Mouse (Mus musculus): Measurements from ENCODE around the gene Farp1. TPM values are rescaled to one million over a fixed set of nuclear protein-coding genes. Genes with fewer than 3 reads are reported as not detected.

The Farp1 gene
- polyA plus RNA-seq, 2 experiments: 43.3 to 78.5 TPM

GRCm38 (mm10) chr14:121251099-121251498 lies 216.1 kb downstream of the Farp1 start:
- WGBS: 87% methylated on average over 5 of the region's 5 CpGs
- no peak for DNase-seq (ENCODE audit: low spot score)
- TF ChIP-seq POLR2A (IDR thresholded peaks at IDR 0.05; ENCODE audit: borderline replicate concordance, extremely low read depth, insufficient read depth, insufficient read length): no peak
- H3K27me3 ChIP-seq (ENCODE audit: control insufficient read depth, insufficient read depth, low read length): no peaks in the 10 kb centered on the region
- H3K36me3 ChIP-seq (ENCODE audit: control insufficient read depth, insufficient read depth, low read length): peaks cover 43% of the 10 kb centered on the region
- ATAC-seq (ENCODE audit: low FRiP score, low read depth): no peak
- H3K9ac ChIP-seq (ENCODE audit: low read depth, low read length, severe bottlenecking): no peak overlapping the region
- H3K4me3 ChIP-seq (replicated peaks; ENCODE audit: low read length): no peak overlapping the region
- peaks cover 29% of the 10 kb centered on the region for H3K4me1 ChIP-seq (ENCODE audit: control insufficient read depth, insufficient read depth, low read length)
- no peaks in the 10 kb centered on the region for H3K9me3 ChIP-seq (ENCODE audit: control insufficient read depth, low read length)
- H3K4me2 ChIP-seq (replicated peaks; ENCODE audit: low read depth, low read length, severe bottlenecking): no peak overlapping the region
- H3K27ac ChIP-seq (replicated peaks; ENCODE audit: low read depth, low read length): no peak overlapping the region

GRCm38 (mm10) chr14:121251708-121252107 lies 216.7 kb downstream of the Farp1 start:
- Histone ChIP-seq H3K4me1 (ENCODE audit: control insufficient read depth, insufficient read depth, low read length) (peaks cover 23% of the 10 kb centered on the region), H3K36me3 (ENCODE audit: control insufficient read depth, insufficient read depth, low read length) (peaks cover 47% of the 10 kb centered on the region), H3K4me3 (replicated peaks; ENCODE audit: low read length) (no peak overlapping the region), H3K4me2 (replicated peaks; ENCODE audit: low read depth, low read length, severe bottlenecking) (no peak overlapping the region), H3K9ac (ENCODE audit: low read depth, low read length, severe bottlenecking) (no peak overlapping the region), H3K9me3 (ENCODE audit: control insufficient read depth, low read length) (no peaks in the 10 kb centered on the region), H3K27ac (replicated peaks; ENCODE audit: low read depth, low read length) (no peak overlapping the region), H3K27me3 (ENCODE audit: control insufficient read depth, insufficient read depth, low read length) (no peaks in the 10 kb centered on the region)
- ATAC-seq (ENCODE audit: low FRiP score, low read depth): no peak
- WGBS: 75% methylated on average over 4 of the region's 4 CpGs
- no peak for TF ChIP-seq POLR2A (IDR thresholded peaks at IDR 0.05; ENCODE audit: borderline replicate concordance, extremely low read depth, insufficient read depth, insufficient read length)
- no peak for DNase-seq (ENCODE audit: low spot score)

GRCm38 (mm10) chr14:121252542-121252941 lies 217.5 kb downstream of the Farp1 start:
- ATAC-seq (ENCODE audit: low FRiP score, low read depth): no peak

GRCm38 (mm10) chr14:121254869-121255268 lies 219.9 kb downstream of the Farp1 start:
- peaks cover 64% of the 10 kb centered on the region for H3K36me3 ChIP-seq (ENCODE audit: control insufficient read depth, insufficient read depth, low read length)
- TF ChIP-seq POLR2A (IDR thresholded peaks at IDR 0.05; ENCODE audit: borderline replicate concordance, extremely low read depth, insufficient read depth, insufficient read length): no peak
- H3K9ac ChIP-seq (ENCODE audit: low read depth, low read length, severe bottlenecking): no peak overlapping the region
- H3K4me2 ChIP-seq (replicated peaks; ENCODE audit: low read depth, low read length, severe bottlenecking): no peak overlapping the region
- 86% methylated on average over 10 of the region's 10 CpGs for WGBS
- no peaks in the 10 kb centered on the region for H3K4me1 ChIP-seq (ENCODE audit: control insufficient read depth, insufficient read depth, low read length)
- no peak overlapping the region for H3K4me3 ChIP-seq (replicated peaks; ENCODE audit: low read length)
- ATAC-seq (ENCODE audit: low FRiP score, low read depth) (no peak), DNase-seq (ENCODE audit: low spot score) (no peak)
- H3K27ac ChIP-seq (replicated peaks; ENCODE audit: low read depth, low read length): no peak overlapping the region
- H3K9me3 ChIP-seq (ENCODE audit: control insufficient read depth, low read length): no peaks in the 10 kb centered on the region
- no peaks in the 10 kb centered on the region for H3K27me3 ChIP-seq (ENCODE audit: control insufficient read depth, insufficient read depth, low read length)

More at GRCm38 (mm10) chr14:121252542-121252941, 217.5 kb downstream of the Farp1 start:
- TF ChIP-seq POLR2A (IDR thresholded peaks at IDR 0.05; ENCODE audit: borderline replicate concordance, extremely low read depth, insufficient read depth, insufficient read length): no peak
- H3K4me3 ChIP-seq (replicated peaks; ENCODE audit: low read length): no peak overlapping the region
- 91% methylated on average over 10 of the region's 10 CpGs for WGBS
- DNase-seq (ENCODE audit: low spot score): no peak
- no peaks in the 10 kb centered on the region for H3K27me3 ChIP-seq (ENCODE audit: control insufficient read depth, insufficient read depth, low read length)
- H3K27ac ChIP-seq (replicated peaks; ENCODE audit: low read depth, low read length): no peak overlapping the region
- no peak overlapping the region for H3K9ac ChIP-seq (ENCODE audit: low read depth, low read length, severe bottlenecking)
- peaks cover 17% of the 10 kb centered on the region for H3K4me1 ChIP-seq (ENCODE audit: control insufficient read depth, insufficient read depth, low read length)
- H3K36me3 ChIP-seq (ENCODE audit: control insufficient read depth, insufficient read depth, low read length): peaks cover 56% of the 10 kb centered on the region
- H3K4me2 ChIP-seq (replicated peaks; ENCODE audit: low read depth, low read length, severe bottlenecking): no peak overlapping the region
- no peaks in the 10 kb centered on the region for H3K9me3 ChIP-seq (ENCODE audit: control insufficient read depth, low read length)

GRCm38 (mm10) chr14:121255469-121255868 lies 220.5 kb downstream of the Farp1 start:
- H3K36me3 ChIP-seq (ENCODE audit: control insufficient read depth, insufficient read depth, low read length): peaks cover 64% of the 10 kb centered on the region

GRCm38 (mm10) chr14:121256896-121257295 lies 221.9 kb downstream of the Farp1 start:
- H3K27ac ChIP-seq (replicated peaks; ENCODE audit: low read depth, low read length): no peak overlapping the region
- H3K27me3 ChIP-seq (ENCODE audit: control insufficient read depth, insufficient read depth, low read length): no peaks in the 10 kb centered on the region
- no peak overlapping the region for H3K4me2 ChIP-seq (replicated peaks; ENCODE audit: low read depth, low read length, severe bottlenecking)
- H3K4me1 ChIP-seq (ENCODE audit: control insufficient read depth, insufficient read depth, low read length): no peaks in the 10 kb centered on the region
- WGBS: 89% methylated on average over 7 of the region's 7 CpGs
- no peak overlapping the region for H3K4me3 ChIP-seq (replicated peaks; ENCODE audit: low read length)
- TF ChIP-seq POLR2A (IDR thresholded peaks at IDR 0.05; ENCODE audit: borderline replicate concordance, extremely low read depth, insufficient read depth, insufficient read length): no peak
- DNase-seq (ENCODE audit: low spot score) (no peak), ATAC-seq (ENCODE audit: low FRiP score, low read depth) (no peak)
- no peak overlapping the region for H3K9ac ChIP-seq (ENCODE audit: low read depth, low read length, severe bottlenecking)
- no peaks in the 10 kb centered on the region for H3K9me3 ChIP-seq (ENCODE audit: control insufficient read depth, low read length)
- H3K36me3 ChIP-seq (ENCODE audit: control insufficient read depth, insufficient read depth, low read length): peaks cover 72% of the 10 kb centered on the region

More at GRCm38 (mm10) chr14:121255469-121255868, 220.5 kb downstream of the Farp1 start:
- TF ChIP-seq POLR2A (IDR thresholded peaks at IDR 0.05; ENCODE audit: borderline replicate concordance, extremely low read depth, insufficient read depth, insufficient read length): no peak
- DNase-seq (ENCODE audit: low spot score) (no peak), ATAC-seq (ENCODE audit: low FRiP score, low read depth) (no peak)
- Histone ChIP-seq H3K4me3 (replicated peaks; ENCODE audit: low read length) (no peak overlapping the region), H3K27me3 (ENCODE audit: control insufficient read depth, insufficient read depth, low read length) (no peaks in the 10 kb centered on the region), H3K4me2 (replicated peaks; ENCODE audit: low read depth, low read length, severe bottlenecking) (no peak overlapping the region), H3K9me3 (ENCODE audit: control insufficient read depth, low read length) (no peaks in the 10 kb centered on the region), H3K4me1 (ENCODE audit: control insufficient read depth, insufficient read depth, low read length) (no peaks in the 10 kb centered on the region), H3K27ac (replicated peaks; ENCODE audit: low read depth, low read length) (no peak overlapping the region), H3K9ac (ENCODE audit: low read depth, low read length, severe bottlenecking) (no peak overlapping the region)
- WGBS: 86% methylated on average over 13 of the region's 13 CpGs

Data from limb, embryonic 14.5 days (tissue).